Mouse (Mus musculus) right cerebral cortex, adult 2 months (tissue): ENCODE measurements around the gene Mpp5.
A peak's percentile ranks its signal among the peaks of the same experiment; 100 is the strongest.

Experiments
- DNase-seq, 2 experiments: peaks; one replicate each; pipeline ENCODE4 v3.0.0; 2021 to 2022; ENCODE audit warnings: low spot score in 2 of 2

Mpp5 gene

DNA sequence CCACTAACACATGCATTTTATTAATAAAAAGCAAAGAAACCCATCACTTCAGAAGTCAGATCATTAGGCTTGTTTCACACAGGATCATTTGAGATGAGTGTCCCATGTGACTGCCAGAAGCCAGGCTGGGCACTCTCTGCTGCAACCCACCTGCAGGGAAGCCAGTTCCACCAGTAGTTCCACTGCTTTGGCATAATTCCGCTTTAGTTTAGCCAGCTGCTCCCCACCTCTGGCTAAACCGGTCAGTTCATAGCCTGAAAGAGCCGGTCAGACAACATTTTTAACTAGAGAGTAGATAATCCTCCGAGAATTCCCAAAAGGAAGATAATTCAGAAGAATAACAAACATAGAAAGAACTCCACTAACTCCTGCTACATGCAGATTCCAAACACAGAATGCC, 99.5 kb downstream of the Mpp5 start:
- DNase-seq = no peak

DNA sequence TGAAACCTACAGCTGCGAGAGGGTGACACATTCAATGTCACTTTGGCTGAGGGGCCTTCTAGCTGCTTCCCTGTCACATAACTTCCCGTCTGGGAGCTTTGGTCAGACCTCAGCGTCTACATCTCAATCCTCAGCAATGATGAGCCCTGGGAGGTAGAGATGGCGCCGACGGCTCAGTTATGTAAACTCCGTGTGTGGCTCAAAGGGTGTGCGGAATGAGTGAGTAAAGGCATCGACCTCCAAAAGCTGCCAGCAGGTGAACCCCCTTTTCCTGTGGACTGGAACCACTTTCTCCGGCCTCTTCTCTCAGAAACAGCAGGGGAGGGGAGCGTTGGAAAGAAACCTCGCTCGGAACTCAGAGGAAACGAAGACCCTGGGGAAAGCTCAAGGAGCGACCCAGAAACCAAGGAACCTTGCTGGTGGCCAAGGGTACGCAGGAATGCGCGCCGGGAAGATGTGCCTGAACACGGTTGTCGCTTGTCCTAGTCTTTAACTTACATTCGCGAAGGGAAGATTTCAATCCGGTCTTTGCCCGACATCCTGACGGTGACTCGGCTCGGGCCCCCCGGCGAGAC, 112.3 kb downstream of the Mpp5 start:
- peak in 1 of 2 experiments; percentile 34 for DNase-seq

DNA sequence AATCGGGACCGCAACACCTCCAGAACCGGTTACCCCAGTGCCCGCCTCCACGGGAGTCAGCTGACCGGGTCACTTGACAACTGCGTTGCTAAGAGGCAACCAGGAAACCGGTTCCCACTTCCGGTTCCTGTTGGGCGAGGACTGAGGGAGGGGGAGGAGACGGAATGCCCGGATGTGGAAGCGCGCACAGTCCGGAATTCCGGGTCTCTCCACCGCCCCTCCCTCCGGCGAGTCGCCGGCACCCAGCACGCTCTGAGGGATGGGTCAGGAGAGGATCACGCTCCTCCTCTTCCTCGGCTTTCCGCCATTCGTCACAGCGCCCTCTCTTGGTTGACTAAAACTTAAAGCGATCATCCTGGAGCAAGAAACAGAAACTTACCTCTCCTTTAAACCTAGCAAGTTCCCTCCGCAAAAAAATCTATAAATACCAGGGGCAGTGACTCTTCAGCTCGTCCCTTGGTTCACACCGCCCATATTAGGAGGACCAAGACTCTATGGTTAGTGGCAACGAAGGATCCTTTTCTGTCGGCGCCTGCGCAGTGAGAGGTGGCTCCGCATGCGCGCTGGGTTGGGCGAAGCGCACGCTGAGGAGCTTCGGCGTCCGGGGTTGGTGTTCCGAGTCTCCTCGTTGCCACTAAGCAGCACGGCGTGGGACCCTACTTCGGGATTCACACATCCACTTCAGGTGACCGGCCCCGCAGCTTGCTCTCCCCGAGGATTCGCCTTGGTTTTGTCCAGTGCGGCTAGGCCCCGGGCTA, 113.0 kb downstream of the Mpp5 start, which contains the start of the genes Atp6v1d and Eif2s1:
Gene Atp6v1d (minus strand): TSS at position 143 of the 758 bp plus-strand sequence.
Gene Eif2s1 (plus strand): TSS at position 324 of the 758 bp plus-strand sequence.
- DNase-seq = peak; percentile 98 to 99

DNA sequence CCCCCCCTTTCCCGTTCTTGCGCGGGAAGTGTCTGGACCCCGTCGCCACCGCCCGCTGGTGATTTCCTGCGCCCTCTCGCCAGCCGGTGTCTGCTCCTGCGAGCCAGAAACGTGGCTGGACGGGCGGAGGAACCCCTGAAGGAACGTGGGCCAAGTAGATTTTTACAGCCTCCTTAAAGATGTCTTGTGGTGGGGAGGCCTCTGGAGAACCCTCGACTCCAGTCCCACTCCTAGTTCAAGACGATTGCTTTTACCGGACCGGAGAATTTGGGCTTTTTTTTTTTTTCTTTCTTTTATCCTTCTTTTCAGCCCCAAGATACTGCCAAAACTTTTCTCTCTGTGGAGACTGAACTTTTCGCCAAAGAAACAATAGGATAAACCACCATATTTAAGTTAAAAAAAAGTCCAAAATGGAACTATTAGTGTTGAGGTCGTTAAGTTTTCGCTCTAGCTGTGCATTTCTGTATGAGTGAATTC, 113.6 kb downstream of the Mpp5 start:
- DNase-seq = no peak

DNA sequence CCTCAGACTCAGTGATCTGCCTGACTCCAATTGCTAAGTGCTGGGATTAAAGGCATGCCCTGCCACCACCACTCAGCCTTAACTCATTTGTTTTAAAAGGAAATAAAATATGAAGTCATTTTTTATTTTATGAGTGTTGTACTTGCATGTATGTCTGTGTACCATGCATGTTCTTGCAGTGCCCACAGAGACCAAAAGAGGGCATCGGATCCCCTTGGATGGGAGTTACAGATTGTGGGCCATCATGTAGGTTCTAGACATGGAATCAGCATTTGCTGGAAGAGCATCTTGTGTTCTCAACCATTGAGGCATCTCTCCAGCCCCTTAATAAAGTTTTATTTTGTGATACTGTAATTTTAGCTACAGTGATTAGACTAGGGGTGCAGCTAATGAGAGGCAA, 116.7 kb downstream of the Mpp5 start:
- no peak for DNase-seq

DNA sequence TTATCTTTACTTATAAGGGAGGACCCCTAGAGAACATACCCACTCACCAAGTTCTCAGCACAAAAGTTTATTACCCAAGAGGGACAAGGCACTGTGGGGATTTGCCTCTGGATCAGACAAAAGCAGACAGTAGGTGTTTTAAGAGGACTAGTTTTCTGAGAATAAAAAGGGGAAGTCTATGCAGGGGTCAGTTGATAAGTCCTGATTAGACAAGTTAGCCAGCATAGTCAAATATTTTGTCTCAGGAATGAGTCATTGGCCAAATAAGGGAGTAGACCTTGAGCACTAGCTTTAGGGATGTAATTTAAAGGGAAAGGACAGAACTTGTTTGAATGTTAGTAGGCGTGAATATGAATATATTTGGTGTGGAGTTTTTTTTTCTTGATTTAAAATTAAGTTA, 119.4 kb downstream of the Mpp5 start:
- DNase-seq = no peak

DNA sequence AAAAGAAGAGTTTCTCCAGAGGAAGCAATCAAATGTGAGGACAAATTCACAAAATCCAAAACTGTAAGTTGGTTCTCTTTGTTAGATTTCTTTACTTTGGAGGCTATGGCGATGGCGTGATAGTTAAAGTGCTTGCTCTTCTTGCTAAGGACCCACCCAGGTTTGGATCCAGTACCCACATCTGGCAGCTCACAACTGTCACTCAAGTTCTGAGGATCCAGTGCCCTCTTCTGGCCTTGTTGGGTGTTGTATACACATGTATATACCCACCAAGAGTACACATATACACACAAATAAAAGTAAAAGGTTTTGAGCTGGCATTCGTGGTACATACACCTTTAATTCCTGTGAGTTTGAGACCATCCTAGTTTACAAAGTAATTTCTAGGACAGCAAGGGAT, 125.9 kb downstream of the Mpp5 start:
- no peak for DNase-seq

DNA sequence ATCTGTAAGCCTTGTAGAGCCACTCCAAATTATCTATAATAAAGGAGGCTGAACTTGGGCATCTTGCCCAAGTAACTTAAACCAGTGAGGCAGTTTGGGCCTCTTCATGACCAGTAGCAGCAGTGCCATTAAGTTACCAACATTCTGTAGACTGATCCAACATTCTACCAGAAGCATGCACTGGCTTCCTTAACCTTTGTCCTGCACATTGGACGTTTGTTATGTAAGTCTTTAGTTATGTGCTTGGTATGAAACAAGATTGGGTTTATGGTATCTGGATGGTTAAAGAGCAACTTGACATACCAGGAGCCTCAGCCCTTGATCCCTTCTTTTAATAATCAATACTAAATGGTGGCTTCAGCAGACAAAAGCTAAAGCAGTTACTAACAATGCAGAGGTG, 141.4 kb downstream of the Mpp5 start:
- no peak for DNase-seq
